Mouse (Mus musculus) MEL (cell line): Measurements from ENCODE around the gene Brpf1.
A peak's percentile ranks its signal among the peaks of the same experiment; 100 is the strongest.

Source experiments
- CHD1 ChIP-seq: IDR thresholded peaks from 2 replicates; pipeline ENCODE4 v1.6.1; 2012; ENCODE audit warnings: low read depth, mild to moderate bottlenecking, inconsistent platforms, low read length, improper control_type of control experiment
- CTCF ChIP-seq, 3 experiments: IDR thresholded peaks in 2 of 3; conservative IDR thresholded peaks in 1 of 3; 2 replicates each; pipeline ENCODE4 v1.5.1; 2011 to 2012; ENCODE audit warnings: low read length in 3 of 3, low read depth in 2 of 3, mild to moderate bottlenecking in 2 of 3, improper control_type of control experiment in 1 of 3, inconsistent platforms in 1 of 3, mixed read lengths in 1 of 3, moderate library complexity in 1 of 3; ENCODE audit not compliant: control insufficient read depth in 1 of 3, insufficient read depth in 1 of 3, poor library complexity in 1 of 3, severe bottlenecking in 1 of 3
- EP300 ChIP-seq, 2 experiments: IDR thresholded peaks; 2 replicates each; pipeline ENCODE4 v1.6.1; 2011; ENCODE audit warnings: improper control_type of control experiment in 2 of 2, low read length in 2 of 2, low read depth in 1 of 2, mild to moderate bottlenecking in 1 of 2
- GATA1 ChIP-seq: IDR thresholded peaks from 2 replicates; pipeline ENCODE4 v1.6.1; 2011; ENCODE audit warnings: low read depth, low read length, improper control_type of control experiment
- HCFC1 ChIP-seq: IDR thresholded peaks from 2 replicates; pipeline ENCODE4 v1.6.1; 2012; ENCODE audit warnings: low read depth, mild to moderate bottlenecking, inconsistent platforms, low read length, improper control_type of control experiment, moderate library complexity
- MXI1 ChIP-seq: IDR thresholded peaks from 2 replicates; pipeline ENCODE4 v1.6.1; 2011; ENCODE audit warnings: mild to moderate bottlenecking, low read depth, low read length, improper control_type of control experiment
- MYC ChIP-seq: IDR thresholded peaks from 2 replicates; pipeline ENCODE4 v1.6.1; 2011; ENCODE audit warnings: low read depth, mild to moderate bottlenecking, low read length, improper control_type of control experiment, moderate library complexity
- POLR2A ChIP-seq, 2 experiments: IDR thresholded peaks; 2 replicates each; pipeline ENCODE4 v1.6.1; 2011 to 2012; ENCODE audit warnings: low read length in 2 of 2, mild to moderate bottlenecking in 2 of 2, control low read depth in 1 of 2, improper control_type of control experiment in 1 of 2, low read depth in 1 of 2, moderate library complexity in 1 of 2; ENCODE audit not compliant: control insufficient read depth in 1 of 2, insufficient read depth in 1 of 2, poor library complexity in 1 of 2
- POLR2AphosphoS2 ChIP-seq: IDR thresholded peaks from 2 replicates; pipeline ENCODE4 v1.6.1; 2011; ENCODE audit warnings: low read length, improper control_type of control experiment
- RAD21 ChIP-seq: IDR thresholded peaks from 2 replicates; pipeline ENCODE4 v1.6.1; 2011; ENCODE audit warnings: mild to moderate bottlenecking, low read depth, low read length, improper control_type of control experiment
- TAL1 ChIP-seq: IDR thresholded peaks from 2 replicates; pipeline ENCODE4 v1.6.1; 2012; ENCODE audit warnings: mild to moderate bottlenecking, inconsistent platforms, low read length, moderate library complexity, mixed read lengths
- TBP ChIP-seq: IDR thresholded peaks from 2 replicates; pipeline ENCODE4 v1.8.0; 2011; ENCODE audit warnings: low read depth, low read length, improper control_type of control experiment
- USF1 ChIP-seq: IDR thresholded peaks from 2 replicates; pipeline ENCODE4 v1.6.1; 2014; ENCODE audit warnings: low read depth, mild to moderate bottlenecking, inconsistent platforms, low read length, improper control_type of control experiment, moderate library complexity
- ZKSCAN1 ChIP-seq: IDR thresholded peaks from 2 replicates; pipeline ENCODE4 v1.6.1; 2012; ENCODE audit warnings: low read depth, mild to moderate bottlenecking, inconsistent platforms, low read length, improper control_type of control experiment, moderate library complexity

DNA sequence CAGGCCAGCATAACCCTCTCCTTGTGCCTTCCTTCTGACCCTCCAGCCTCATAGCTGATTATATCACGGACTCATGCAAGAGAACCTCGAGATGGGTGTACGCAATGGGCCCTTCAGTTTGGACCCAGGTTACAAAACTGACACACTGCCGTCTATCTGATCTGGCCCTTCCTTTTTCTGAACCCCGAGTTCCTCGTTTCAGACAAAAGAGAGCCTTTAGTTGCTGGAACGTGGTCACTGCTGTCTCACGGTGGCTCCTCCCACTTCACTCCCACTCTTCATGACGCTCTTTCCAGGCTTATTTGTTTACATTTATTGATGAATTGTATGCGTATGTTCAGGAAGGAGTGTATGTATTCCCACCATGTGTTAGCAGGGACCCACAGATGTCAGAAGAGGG is 44.7 kb downstream of the Brpf1 start:
- TF ChIP-seq CHD1 = no peak
- TF ChIP-seq GATA1 = peak; percentile 56
- no peak for TF ChIP-seq CTCF (IDR thresholded peaks at IDR 0.05 in 2 of 3, conservative IDR thresholded peaks at IDR 0.05 in 1 of 3; ENCODE audit: control insufficient read depth in 1 of 3, insufficient read depth in 1 of 3, low read depth in 2 of 3, low read length in 3 of 3, poor library complexity in 1 of 3, severe bottlenecking in 1 of 3)
- 0 out of 2 replicates have a peak, but pooled peaks have one; percentile 45 for TF ChIP-seq MYC
- TF ChIP-seq TBP = 0 out of 2 replicates have a peak, but pooled peaks have one; percentile 18
- TF ChIP-seq MXI1 = peak; percentile 51
- 0 out of 4 replicates have a peak, but pooled peaks of 1 of the 2 experiments have one; percentile 30 for TF ChIP-seq EP300 (IDR thresholded peaks at IDR 0.05; ENCODE audit: low read depth in 1 of 2, low read length in 2 of 2)
- no peak for TF ChIP-seq ZKSCAN1
- no peak for TF ChIP-seq POLR2A (IDR thresholded peaks at IDR 0.05; ENCODE audit: control insufficient read depth in 1 of 2, insufficient read depth in 1 of 2, low read depth in 1 of 2, low read length in 2 of 2, poor library complexity in 1 of 2)
- no peak for TF ChIP-seq RAD21
- TF ChIP-seq USF1 = no peak
- no peak for TF ChIP-seq TAL1
- no peak for TF ChIP-seq POLR2AphosphoS2
- no peak for TF ChIP-seq HCFC1
